Mouse (Mus musculus) hindbrain, embryonic 14.5 days (tissue): Measurements from ENCODE around the gene Xylt1. TPM values are rescaled to one million over a fixed set of nuclear protein-coding genes. Genes with fewer than 3 reads are reported as not detected.

Experiments used
- ATAC-seq: fragments of 200-750 bp; cut with Nextera tagmentation; 2 replicates; pipeline ENCODE4 v1.8.0; 2017; ENCODE audit warnings: moderate number of reproducible peaks, mild to moderate bottlenecking, moderate TSS enrichment, moderate library complexity; ENCODE audit not compliant: low FRiP score
- DNase-seq: peaks from one replicate; pipeline ENCODE4 v3.0.0-alpha.2; 2015; ENCODE audit warnings: low spot score
- H3K27ac ChIP-seq: fragments of 300-500 bp; sonication (generic); 2 replicates; pipeline ENCODE4 v1.5.1; 2014; ENCODE audit warnings: mild to moderate bottlenecking, moderate library complexity
- H3K27me3 ChIP-seq: fragments of 300-500 bp; sonication (generic); 2 replicates; pipeline ENCODE4 v1.6.1; 2014; ENCODE audit warnings: mild to moderate bottlenecking, low read length, mixed read lengths; ENCODE audit not compliant: control insufficient read depth, insufficient read depth
- H3K36me3 ChIP-seq: fragments of 300-500 bp; sonication (generic); replicated peaks from 2 replicates; pipeline ENCODE4 v1.6.1; 2014; ENCODE audit not compliant: control insufficient read depth, insufficient read depth
- H3K4me1 ChIP-seq: fragments of 300-500 bp; sonication (generic); replicated peaks from 2 replicates; pipeline ENCODE4 v1.6.1; 2014; ENCODE audit warnings: antibody characterized with exemption, low read length, mixed read lengths; ENCODE audit not compliant: control insufficient read depth, insufficient read depth
- H3K4me2 ChIP-seq: fragments of 300-500 bp; sonication (generic); replicated peaks from 2 replicates; pipeline ENCODE4 v1.6.1; 2014; ENCODE audit warnings: mild to moderate bottlenecking, moderate library complexity
- H3K4me3 ChIP-seq: fragments of 300-500 bp; sonication (generic); replicated peaks from 2 replicates; pipeline ENCODE4 v1.5.1; 2014; ENCODE audit warnings: mild to moderate bottlenecking, low read length
- H3K9ac ChIP-seq: fragments of 300-500 bp; sonication (generic); 2 replicates; pipeline ENCODE4 v1.6.1; 2014
- H3K9me3 ChIP-seq: fragments of 300-500 bp; sonication (generic); 2 replicates; pipeline ENCODE4 v1.6.1; 2016; ENCODE audit warnings: low read length; ENCODE audit not compliant: control insufficient read depth
- WGBS: fragments of 180-500 bp; shearing (Covaris S2); extraction: QIAGEN DNeasy Blood & Tissue Kit; methylation state at CpG from one replicate; pipeline ENCODE4 v1.1.7; 2014; 5-methylcytosine and 5-hydroxymethylcytosine counted together
- polyA plus RNA-seq: library from polyadenylated mRNA; unstranded; fragments of >200 nt; fragmentation: Nextera tagmentation; extraction: Ambion mirVana; gene quantifications from 2 replicates; pipeline ENCODE4 v1.2.1, GENCODE M21; 2014

Xylt1 gene
- polyA plus RNA-seq, 1 experiment from 2014 or later, result 4.3 TPM

- 50% methylated on average over 8 of the region's 8 CpGs for WGBS
- H3K27me3 ChIP-seq, result no peaks in the 10 kb centered on the region
- no peak for DNase-seq
Observed at GRCm38 (mm10) chr7:117543041-117543440, 162.3 kb downstream of the Xylt1 start.

DNA sequence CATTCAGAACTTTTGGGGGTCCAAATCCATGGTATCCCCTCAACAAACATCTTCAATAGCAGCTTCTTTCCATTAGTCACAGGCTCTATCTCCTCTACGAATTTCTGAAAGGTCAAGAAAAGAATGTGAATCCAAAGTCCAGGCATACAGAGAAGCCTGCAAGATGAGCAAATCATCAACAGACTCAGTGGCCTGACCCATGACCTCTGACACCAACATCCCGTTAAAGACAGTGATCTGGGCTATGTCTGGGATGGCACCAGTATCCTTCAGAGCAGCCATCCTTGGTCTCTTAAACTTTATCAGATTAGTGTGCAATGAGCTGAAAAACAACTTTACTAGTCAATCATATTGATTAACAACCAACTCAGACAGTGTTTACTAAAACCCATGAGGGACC is 163.3 kb downstream of the Xylt1 start:
- 32% methylated on average over 2 of the region's 2 CpGs for WGBS
- Histone ChIP-seq H3K4me2 (no peak overlapping the region), H3K27me3 (no peaks in the 10 kb centered on the region), H3K36me3 (no peaks in the 10 kb centered on the region), H3K4me1 (peaks cover 9% of the 10 kb centered on the region), H3K4me3 (no peak overlapping the region), H3K27ac (no peak overlapping the region), H3K9ac (no peak overlapping the region), H3K9me3 (no peaks in the 10 kb centered on the region)
- ATAC-seq, result no peak
- no peak for DNase-seq

More at GRCm38 (mm10) chr7:117543041-117543440, 162.3 kb downstream of the Xylt1 start:
- ATAC-seq, result no peak
- H3K4me2 ChIP-seq, result no peak overlapping the region
- no peak overlapping the region for H3K27ac ChIP-seq
- peaks cover 5% of the 10 kb centered on the region for H3K4me1 ChIP-seq
- no peak overlapping the region for H3K4me3 ChIP-seq
- H3K36me3 ChIP-seq, result no peaks in the 10 kb centered on the region
- no peak overlapping the region for H3K9ac ChIP-seq
- H3K9me3 ChIP-seq, result no peaks in the 10 kb centered on the region

GRCm38 (mm10) chr7:117548301-117548700 is 167.5 kb downstream of the Xylt1 start:
- no peak overlapping the region for H3K4me2 ChIP-seq
- H3K9ac ChIP-seq, result no peak overlapping the region
- H3K27ac ChIP-seq, result no peak overlapping the region
- H3K4me1 ChIP-seq, result peaks cover 17% of the 10 kb centered on the region; the same call in 1 of the 2 replicates
- H3K9me3 ChIP-seq, result no peaks in the 10 kb centered on the region
- H3K4me3 ChIP-seq, result no peak overlapping the region
- no peaks in the 10 kb centered on the region for H3K27me3 ChIP-seq
- H3K36me3 ChIP-seq, result no peaks in the 10 kb centered on the region
- 55% methylated on average over 8 of the region's 8 CpGs for WGBS
- DNase-seq (no peak), ATAC-seq (0 out of 2 replicates have a peak, but pooled peaks have one; percentile 32)

DNA sequence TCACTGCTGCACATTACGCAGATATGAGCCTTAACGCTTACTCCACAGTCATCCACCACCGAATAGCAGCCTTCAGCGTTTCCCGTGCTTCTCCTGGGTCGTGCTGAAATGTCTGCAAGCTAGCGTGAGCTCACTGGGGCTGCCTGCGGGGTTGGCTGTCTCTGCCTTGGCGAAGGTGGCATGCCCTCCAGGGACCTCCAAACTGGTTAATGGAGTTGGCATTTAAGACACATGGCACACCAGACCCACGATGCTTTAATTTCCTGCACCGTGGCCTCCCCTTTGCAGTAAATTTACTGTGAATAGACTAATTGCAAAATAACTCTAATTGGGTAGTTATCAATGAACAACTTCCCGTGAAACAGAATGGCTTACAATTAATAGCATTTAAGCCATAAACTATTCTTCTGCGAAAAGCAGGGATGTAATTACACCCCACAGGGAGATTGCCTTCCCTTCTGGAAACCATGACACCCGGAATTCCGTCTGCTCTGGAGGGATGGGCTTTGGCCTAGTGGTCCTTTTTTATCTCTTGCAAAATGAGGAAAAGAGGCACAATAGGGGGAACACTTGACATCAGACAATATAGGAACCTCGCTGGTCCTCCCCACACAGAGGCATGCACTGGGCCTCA is 170.3 kb downstream of the Xylt1 start:
- no peak for DNase-seq
- no peak overlapping the region for H3K4me2 ChIP-seq
- 51% methylated on average over 16 of the region's 16 CpGs for WGBS
- no peak overlapping the region for H3K9ac ChIP-seq
- H3K9me3 ChIP-seq, result no peaks in the 10 kb centered on the region
- peaks cover 28% of the 10 kb centered on the region for H3K4me1 ChIP-seq
- H3K36me3 ChIP-seq, result no peaks in the 10 kb centered on the region
- no peaks in the 10 kb centered on the region for H3K27me3 ChIP-seq
- ATAC-seq, result no peak
- no peak overlapping the region for H3K27ac ChIP-seq
- no peak overlapping the region for H3K4me3 ChIP-seq

- H3K9me3 ChIP-seq, result no peaks in the 10 kb centered on the region
- peaks cover 43% of the 10 kb centered on the region for H3K4me1 ChIP-seq
- H3K4me2 ChIP-seq, result no peak overlapping the region
- 38% methylated on average over 12 of the region's 12 CpGs for WGBS
- H3K27me3 ChIP-seq, result peaks cover 3% of the 10 kb centered on the region; the same call in 1 of the 2 replicates
- no peak overlapping the region for H3K4me3 ChIP-seq
- peak; percentile 42; the same call in 1 of the 2 replicates for ATAC-seq
- peak; percentile 50 for DNase-seq
- no peaks in the 10 kb centered on the region for H3K36me3 ChIP-seq
- no peak overlapping the region for H3K27ac ChIP-seq
- H3K9ac ChIP-seq, result 0 out of 2 replicates have a peak overlapping the region, but pooled peaks have one; percentile 5
Observed at GRCm38 (mm10) chr7:117553228-117553627, 172.4 kb downstream of the Xylt1 start.

DNA sequence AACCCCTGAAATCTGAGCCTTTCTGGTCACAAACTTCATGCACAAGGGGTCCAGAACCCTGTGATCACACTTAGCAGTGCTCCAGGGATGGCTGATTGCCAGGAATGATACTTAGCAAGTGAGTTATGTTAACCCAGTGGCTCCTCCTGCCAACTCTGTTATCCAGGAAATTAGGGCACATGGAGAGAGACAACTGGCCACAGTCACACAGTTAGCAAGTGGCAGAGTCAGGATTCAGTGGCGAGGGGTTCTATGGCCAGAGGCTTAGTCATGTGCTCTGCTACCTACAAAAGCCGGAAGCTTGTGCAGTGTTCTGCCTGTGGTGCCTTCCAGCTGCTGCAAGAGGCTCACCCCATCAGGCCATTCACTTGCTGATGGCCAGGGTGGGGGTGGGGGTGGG is 175.0 kb downstream of the Xylt1 start:
- no peaks in the 10 kb centered on the region for H3K36me3 ChIP-seq
- H3K27ac ChIP-seq, result no peak overlapping the region
- no peak overlapping the region for H3K4me2 ChIP-seq
- no peak overlapping the region for H3K9ac ChIP-seq
- 55% methylated on average over 2 of the region's 2 CpGs for WGBS
- H3K4me1 ChIP-seq, result peaks cover 36% of the 10 kb centered on the region
- DNase-seq (peak; percentile 51), ATAC-seq (peak; percentile 44; the same call in 1 of the 2 replicates)
- no peak overlapping the region for H3K4me3 ChIP-seq
- H3K9me3 ChIP-seq, result no peaks in the 10 kb centered on the region
- H3K27me3 ChIP-seq, result peaks cover 6% of the 10 kb centered on the region; the same call in 1 of the 2 replicates

DNA sequence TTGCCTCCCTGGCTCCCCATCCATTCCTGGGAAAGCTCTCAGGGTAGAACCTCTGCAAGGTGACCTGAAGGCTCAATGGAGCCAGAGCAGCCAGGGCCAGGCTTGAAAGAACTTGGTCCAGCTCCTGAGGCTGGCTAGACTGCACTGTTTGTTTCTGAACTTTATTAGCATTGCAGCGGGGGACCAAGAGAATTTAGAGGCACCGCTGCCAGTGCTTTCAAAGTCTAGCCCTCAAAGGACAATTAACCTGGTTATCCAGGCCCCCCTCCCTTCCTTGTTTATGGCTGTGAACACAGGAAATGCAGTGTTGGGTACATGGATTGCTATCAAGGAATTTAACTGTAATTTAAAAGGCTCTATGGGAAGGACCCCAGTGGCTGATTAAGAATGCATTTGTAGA is 177.4 kb downstream of the Xylt1 start:
- H3K9ac ChIP-seq, result no peak overlapping the region
- ATAC-seq (peak; percentile 18; the same call in 1 of the 2 replicates), DNase-seq (no peak)
- WGBS, result 51% methylated on average over 2 of the region's 2 CpGs
- H3K36me3 ChIP-seq, result no peaks in the 10 kb centered on the region
- peaks cover 6% of the 10 kb centered on the region; the same call in 1 of the 2 replicates for H3K27me3 ChIP-seq
- H3K4me3 ChIP-seq, result no peak overlapping the region
- H3K4me2 ChIP-seq, result no peak overlapping the region
- peaks cover 28% of the 10 kb centered on the region for H3K4me1 ChIP-seq
- no peaks in the 10 kb centered on the region for H3K9me3 ChIP-seq
- H3K27ac ChIP-seq, result no peak overlapping the region

GRCm38 (mm10) chr7:117559051-117559450 is 178.3 kb downstream of the Xylt1 start:
- DNase-seq (no peak), ATAC-seq (no peak)
- H3K27me3 ChIP-seq, result peaks cover 6% of the 10 kb centered on the region; the same call in 1 of the 2 replicates
- H3K4me1 ChIP-seq, result peaks cover 26% of the 10 kb centered on the region
- no peak overlapping the region for H3K9ac ChIP-seq
- WGBS, result 81% methylated on average over 3 of the region's 3 CpGs
- no peak overlapping the region for H3K27ac ChIP-seq
- no peaks in the 10 kb centered on the region for H3K36me3 ChIP-seq
- H3K9me3 ChIP-seq, result no peaks in the 10 kb centered on the region
- H3K4me3 ChIP-seq, result no peak overlapping the region
- no peak overlapping the region for H3K4me2 ChIP-seq

DNA sequence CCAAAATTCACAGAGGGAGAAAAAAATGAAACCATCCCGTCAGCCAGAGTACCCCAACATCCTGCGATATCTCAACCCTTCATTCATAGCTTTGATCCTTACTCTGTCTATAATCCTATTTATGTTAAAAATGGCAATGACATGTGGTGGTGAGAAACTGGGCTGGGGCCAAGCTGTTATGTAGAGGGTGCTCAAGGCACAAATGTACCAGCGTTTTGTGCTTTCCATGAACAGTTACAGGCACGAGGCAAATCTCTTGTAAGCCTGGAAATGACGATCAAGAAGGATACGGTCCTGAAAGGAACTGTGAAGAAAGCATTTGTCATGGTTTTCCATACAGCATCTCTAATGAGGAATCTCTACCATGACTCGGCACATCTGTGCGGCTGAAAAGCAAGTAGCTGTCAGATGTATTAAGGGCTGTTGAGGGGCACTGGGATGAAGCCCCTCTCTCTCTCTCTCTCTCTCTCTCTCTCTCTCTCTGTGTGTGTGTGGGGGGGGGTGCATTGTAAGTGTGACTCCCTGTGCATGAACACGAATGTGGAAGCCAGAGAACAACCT is 183.2 kb downstream of the Xylt1 start:
- WGBS, result 35% methylated on average over 9 of the region's 9 CpGs
- DNase-seq, result peak; percentile 45

More for the DNA sequence above, 183.2 kb downstream of the Xylt1 start:
- Histone ChIP-seq H3K4me1 (0 out of 2 replicates have a peak, but pooled peaks cover 10% of the 10 kb centered on the region), H3K27ac (no peak overlapping the region), H3K4me2 (no peak overlapping the region), H3K36me3 (no peaks in the 10 kb centered on the region), H3K4me3 (no peak overlapping the region), H3K27me3 (0 out of 2 replicates have a peak, but pooled peaks cover 6% of the 10 kb centered on the region), H3K9me3 (no peaks in the 10 kb centered on the region), H3K9ac (no peak overlapping the region)
- ATAC-seq, result no peak; the same call in 1 of the 2 replicates
